Mouse (Mus musculus) adrenal gland, adult (tissue): Measurements from ENCODE around the gene Tmbim6.

ENCODE experiments used
- DNase-seq, 2 experiments: peaks; one replicate each; pipeline ENCODE4 v3.0.0; 2022 to 2023; ENCODE audit warnings: low spot score in 1 of 2; ENCODE audit not compliant: inconsistent age in 2 of 2

Tmbim6 gene

GRCm38 (mm10) chr15:99392486-99393385 lies at the start of gene Tmbim6:
Gene Tmbim6, plus strand, starts transcription at chr15:99392882.
- peak; percentile 99 to 100 for DNase-seq

GRCm38 (mm10) chr15:99343414-99344147 lies 49.1 kb upstream of the Tmbim6 start:
- DNase-seq: no peak

- DNase-seq: no peak
These were observed 48.4 kb upstream of the Tmbim6 start for GRCm38 (mm10) chr15:99344148-99344870.

- DNase-seq: no peak
These were observed 47.7 kb upstream of the Tmbim6 start for GRCm38 (mm10) chr15:99344961-99345360.

- DNase-seq: no peak
These were observed 41.1 kb upstream of the Tmbim6 start for GRCm38 (mm10) chr15:99351610-99352009.

- no peak for DNase-seq
These were observed 40.4 kb upstream of the Tmbim6 start for GRCm38 (mm10) chr15:99352306-99352705.

- no peak for DNase-seq
These were observed 37.0 kb upstream of the Tmbim6 start for GRCm38 (mm10) chr15:99355660-99356059.

- no peak for DNase-seq
These were observed 36.2 kb upstream of the Tmbim6 start for GRCm38 (mm10) chr15:99356462-99356861.

- no peak for DNase-seq
These were observed 33.7 kb upstream of the Tmbim6 start for GRCm38 (mm10) chr15:99358952-99359351.

- no peak for DNase-seq
These were observed 28.6 kb upstream of the Tmbim6 start for GRCm38 (mm10) chr15:99364022-99364530.

- no peak for DNase-seq
These were observed 27.8 kb upstream of the Tmbim6 start for GRCm38 (mm10) chr15:99364921-99365320.

GRCm38 (mm10) chr15:99368583-99369266 lies 24.0 kb upstream of the Tmbim6 start:
- no peak for DNase-seq

GRCm38 (mm10) chr15:99369391-99370171 lies 23.1 kb upstream of the Tmbim6 start:
- DNase-seq: peak; percentile 49 to 76

- DNase-seq: peak; percentile 94 to 99
These were observed 22.4 kb upstream of the Tmbim6 start, which contains the start of gene Fmnl3 for GRCm38 (mm10) chr15:99370259-99370691. Gene Fmnl3, minus strand, starts transcription at chr15:99370482.

GRCm38 (mm10) chr15:99371526-99372340 lies 20.9 kb upstream of the Tmbim6 start:
- no peak for DNase-seq

- peak; percentile 73 to 87 for DNase-seq
These were observed 19.9 kb upstream of the Tmbim6 start for GRCm38 (mm10) chr15:99372761-99373160.

- DNase-seq: no peak
These were observed 17.6 kb upstream of the Tmbim6 start for GRCm38 (mm10) chr15:99375036-99375435.

- no peak for DNase-seq
These were observed 17.1 kb upstream of the Tmbim6 start for GRCm38 (mm10) chr15:99375581-99375980.

GRCm38 (mm10) chr15:99376240-99376639 lies 16.4 kb upstream of the Tmbim6 start:
- DNase-seq: no peak
